Mouse (Mus musculus): Measurements from ENCODE around the gene Arl15.

The Arl15 gene

DNA sequence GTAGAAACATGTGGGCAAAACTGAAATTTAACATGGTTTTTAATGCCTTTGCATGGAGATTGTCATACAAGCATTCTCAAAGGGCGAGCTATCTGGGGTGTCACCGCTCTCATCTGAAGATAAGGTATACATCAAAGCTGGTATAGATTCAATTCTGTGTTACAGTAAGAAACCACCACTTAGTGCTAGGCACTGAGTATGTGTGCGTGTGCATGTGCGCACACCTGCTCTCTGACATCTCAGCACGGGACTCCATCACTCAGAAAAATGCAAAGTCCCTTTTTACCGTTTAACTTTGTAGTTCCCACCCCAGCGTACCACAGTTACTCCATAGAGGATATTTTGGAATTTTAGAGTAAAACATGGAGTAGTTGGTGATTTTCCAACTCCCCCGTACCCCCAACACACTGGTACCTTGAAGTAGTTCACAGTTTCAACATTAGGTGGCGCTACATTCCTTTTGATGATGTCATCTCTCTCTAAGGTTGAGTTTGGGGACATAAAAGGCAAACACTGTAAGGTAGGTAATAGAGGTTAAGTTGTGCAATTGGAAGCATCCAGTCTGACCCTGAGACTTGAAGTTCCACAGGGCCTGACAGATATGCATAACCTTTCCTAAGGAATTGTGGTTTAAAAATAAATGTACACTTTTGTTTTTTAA is 281.5 kb downstream of the Arl15 start:
- DNase-seq, result peak in 1 of 2 experiments; percentile 39

- no peak for DNase-seq
Measured at GRCm38 (mm10) chr13:114077181-114077580, 282.9 kb downstream of the Arl15 start.

- no peak for DNase-seq
Measured at GRCm38 (mm10) chr13:114077584-114078270, 283.4 kb downstream of the Arl15 start.

DNA sequence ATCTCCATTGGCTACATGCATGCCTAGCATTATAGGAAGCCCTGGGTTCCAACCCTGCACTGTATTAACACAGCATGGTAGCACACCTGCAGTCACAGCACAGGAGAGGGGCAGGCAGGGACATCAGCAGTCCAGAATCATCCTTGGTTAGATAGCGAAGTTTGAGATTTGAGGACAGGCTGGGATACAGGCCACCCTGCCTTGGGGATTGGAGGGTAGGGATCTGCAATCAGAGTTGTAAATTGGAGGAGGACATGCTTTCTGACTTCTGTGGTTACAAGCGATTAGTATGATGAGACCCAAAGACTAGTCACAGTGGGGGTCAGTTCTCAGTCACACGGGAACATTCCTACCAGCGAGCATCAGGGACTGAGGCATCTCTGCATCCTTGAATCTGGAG is 284.5 kb downstream of the Arl15 start:
- DNase-seq, result no peak

GRCm38 (mm10) chr13:114079751-114080150 is 285.4 kb downstream of the Arl15 start:
- no peak for DNase-seq

GRCm38 (mm10) chr13:114080491-114080890 is 286.2 kb downstream of the Arl15 start:
- no peak for DNase-seq

DNA sequence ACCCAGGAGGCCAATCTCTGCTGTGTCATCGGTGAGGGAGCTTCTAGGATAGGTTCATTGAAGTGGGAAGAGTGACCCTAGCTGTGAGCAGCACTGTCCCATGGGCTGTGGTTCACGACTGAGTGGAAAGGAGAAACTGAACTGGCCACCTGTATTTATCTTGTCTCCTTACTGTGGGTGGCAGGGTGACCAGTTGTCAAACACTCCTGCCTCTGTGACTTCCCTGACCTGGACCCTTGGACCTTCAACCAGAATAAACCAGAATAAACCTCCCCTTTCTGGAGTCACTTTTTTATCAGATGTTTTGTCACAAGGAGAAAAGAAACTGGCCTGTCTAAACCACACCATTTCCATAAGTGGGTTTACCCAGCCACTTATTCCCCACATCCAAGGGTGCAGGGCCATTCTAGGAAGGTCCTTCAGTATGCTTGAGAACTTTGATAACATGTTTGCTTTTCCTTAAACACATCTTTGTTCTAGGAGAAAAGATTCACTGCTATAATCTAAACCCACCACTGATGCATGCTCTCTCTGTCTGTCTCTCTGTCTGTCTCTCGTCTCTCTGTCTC is 289.3 kb downstream of the Arl15 start:
- DNase-seq, result no peak

DNA sequence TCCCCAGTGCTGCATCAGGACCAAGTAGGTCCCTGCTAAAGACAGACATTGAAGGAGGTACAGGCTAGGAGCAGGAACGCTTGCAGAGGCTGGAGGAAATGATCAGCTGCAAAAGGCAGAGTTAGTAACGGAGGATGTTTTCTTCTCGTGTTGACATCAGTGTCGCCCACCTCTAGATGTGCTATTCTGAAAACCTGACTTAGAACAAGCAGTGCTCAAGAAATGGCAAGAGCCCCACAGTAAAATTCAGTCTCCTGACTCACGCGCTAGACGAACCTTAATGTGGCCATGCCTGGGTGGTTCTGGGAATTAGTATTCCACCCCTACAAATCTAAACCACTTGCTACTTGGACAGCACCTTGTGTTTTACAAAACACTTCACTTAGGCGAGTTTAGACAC is 291.1 kb downstream of the Arl15 start:
- DNase-seq, result no peak

- DNase-seq, result no peak
Measured at GRCm38 (mm10) chr13:114086325-114086724, 292.0 kb downstream of the Arl15 start.

DNA sequence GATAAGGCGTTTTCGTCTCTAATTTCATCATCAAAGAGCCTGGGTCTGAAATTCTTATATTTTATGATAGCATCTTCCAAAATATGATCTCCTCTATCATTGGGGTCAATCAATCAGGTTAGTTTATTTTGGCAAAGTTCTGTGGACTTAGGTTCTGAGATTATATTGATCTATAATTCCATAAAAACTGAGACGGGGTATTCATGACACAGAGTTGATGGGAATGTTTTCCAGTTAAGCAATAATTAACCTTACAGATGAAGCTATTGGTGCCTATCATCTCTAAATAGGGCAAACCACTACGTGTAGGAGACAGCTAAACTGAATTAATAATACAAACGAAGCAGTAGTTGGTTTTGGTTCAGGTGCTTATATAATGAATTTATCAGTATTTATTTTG is 292.5 kb downstream of the Arl15 start:
- no peak for DNase-seq

DNA sequence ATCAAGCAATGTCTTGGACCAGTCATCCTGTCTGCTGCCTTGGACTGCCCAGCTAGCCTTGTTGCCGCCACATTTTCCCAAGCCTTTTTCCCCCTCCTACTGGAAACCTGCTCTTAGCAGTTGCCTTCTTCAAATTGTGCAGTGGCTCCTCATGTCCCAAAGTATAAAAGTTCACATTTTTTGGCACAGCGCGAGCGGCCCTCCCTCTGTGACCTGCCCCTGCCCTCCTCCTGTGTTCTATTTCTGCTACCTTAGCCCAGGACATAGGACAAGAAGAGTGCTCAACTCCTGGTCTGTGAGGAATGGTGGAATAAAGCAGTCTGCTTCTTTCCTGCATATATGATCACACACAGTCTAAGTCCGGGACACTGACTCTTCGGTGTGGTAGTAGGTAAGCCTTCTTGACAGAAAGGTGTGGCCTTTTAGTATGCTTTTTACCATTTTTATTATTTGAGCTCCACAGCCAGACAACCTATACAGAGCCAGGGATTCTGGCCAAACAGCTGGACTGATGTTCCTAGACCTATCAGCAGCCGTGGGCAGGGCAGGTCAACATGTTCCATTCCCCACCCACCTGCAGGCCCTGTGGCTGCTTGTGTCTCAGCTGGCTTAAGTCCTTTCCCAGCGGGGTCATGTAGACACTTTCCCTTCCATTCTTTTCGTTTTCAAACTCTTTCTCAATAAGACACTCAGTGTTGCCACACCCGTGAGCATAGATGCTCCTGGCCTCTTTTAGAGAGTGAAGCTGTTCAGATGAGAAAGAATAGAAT is 293.6 kb downstream of the Arl15 start:
- DNase-seq, result no peak

- no peak for DNase-seq
Measured at GRCm38 (mm10) chr13:114090786-114091185, 296.5 kb downstream of the Arl15 start.

DNA sequence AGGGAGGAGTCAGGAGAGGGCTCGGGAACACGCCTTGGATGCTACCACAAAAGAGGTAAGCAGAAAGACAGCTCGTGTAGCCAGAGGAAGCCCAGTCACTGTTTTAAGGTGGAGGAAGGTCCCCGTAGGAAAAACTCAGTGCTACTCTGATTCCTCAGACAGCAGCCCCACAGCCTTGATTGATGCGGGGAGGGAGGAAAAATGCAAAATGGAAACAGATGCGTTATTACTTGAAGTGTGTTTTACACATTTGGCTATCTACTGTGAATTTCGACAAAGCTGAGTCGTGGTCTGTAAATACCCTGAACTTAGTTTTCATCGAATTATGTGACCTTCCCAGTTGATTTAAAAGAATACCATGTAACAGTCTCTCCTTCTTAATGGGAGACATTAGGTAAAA is 296.9 kb downstream of the Arl15 start:
- no peak for DNase-seq

GRCm38 (mm10) chr13:114094151-114094875 is 300.0 kb downstream of the Arl15 start:
- no peak for DNase-seq

DNA sequence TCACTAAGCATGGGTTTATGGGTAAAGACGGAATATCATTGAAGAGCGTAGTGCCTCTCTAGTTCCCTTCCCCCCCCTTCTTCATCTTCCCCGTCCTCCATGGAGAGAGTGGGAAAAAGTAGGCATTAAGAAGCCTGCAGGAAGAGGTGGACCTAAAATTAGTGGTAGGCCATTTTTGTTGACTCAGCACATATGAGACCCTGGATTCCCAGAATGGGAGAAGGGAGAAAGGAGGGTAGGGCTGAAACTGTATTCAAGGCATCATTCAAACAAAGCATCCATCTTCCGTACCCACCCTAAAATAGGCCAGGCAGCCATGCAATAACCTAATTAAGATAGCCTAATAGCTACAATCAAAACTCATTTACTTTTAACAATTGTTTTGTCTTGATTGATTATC is 301.1 kb downstream of the Arl15 start:
- no peak for DNase-seq

GRCm38 (mm10) chr13:114096386-114096785 is 302.1 kb downstream of the Arl15 start:
- no peak for DNase-seq

DNA sequence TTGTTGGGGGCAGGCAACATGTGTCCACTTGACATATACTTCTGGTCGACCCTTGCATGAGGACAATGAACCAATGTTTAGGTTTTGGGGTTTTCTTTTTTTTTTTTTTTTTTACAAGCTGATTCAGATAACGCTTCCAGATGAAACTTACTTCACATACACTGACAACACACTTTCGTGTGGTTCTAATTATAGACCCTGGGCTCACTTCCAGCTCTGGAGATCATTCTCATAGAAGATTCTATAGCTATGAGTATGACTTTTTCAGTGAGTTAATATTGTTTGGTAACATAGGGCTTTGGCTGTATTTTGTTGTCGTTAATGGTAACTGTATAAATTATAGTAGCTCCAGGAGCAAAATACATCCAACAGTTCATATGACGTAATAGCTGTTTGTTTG is 306.9 kb downstream of the Arl15 start:
- DNase-seq, result no peak

DNA sequence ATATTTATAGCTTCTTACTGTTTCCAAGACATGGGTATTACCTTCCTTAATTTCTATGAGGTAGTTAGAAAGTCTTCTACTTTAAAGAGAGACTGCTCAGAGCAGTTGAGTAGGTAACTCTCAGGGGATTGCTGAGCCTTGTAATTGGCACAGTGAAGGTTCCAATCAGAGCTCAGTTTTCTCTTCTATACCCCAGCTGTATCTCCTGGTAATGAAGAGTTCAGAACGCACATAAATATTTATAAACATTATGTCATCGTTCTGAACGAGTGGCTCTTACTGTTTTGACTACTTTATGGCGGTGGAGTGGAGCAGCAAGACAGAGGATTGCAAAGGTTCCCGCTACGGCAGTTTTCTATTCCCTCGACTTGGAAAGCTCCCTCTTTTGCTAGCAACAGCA is 311.8 kb downstream of the Arl15 start:
- DNase-seq, result no peak

DNA sequence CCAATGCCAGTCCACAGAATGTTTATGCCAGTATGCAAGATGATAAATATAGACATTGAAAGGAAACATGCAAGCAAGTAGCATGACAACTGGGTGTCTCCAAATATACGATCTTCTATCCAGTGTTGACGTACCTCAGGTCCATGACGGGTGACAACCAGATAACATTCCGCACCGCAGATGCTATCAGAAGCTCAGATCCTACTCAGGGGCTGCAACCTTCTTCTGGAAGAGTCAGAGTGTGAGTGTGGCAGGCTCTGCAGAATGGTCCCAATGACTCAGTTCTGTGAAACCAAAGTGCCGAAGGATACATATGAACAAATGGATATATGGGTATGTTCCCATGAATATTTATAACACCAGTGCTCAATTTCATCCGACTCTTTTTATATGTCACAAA is 313.2 kb downstream of the Arl15 start:
- DNase-seq, result no peak

DNA sequence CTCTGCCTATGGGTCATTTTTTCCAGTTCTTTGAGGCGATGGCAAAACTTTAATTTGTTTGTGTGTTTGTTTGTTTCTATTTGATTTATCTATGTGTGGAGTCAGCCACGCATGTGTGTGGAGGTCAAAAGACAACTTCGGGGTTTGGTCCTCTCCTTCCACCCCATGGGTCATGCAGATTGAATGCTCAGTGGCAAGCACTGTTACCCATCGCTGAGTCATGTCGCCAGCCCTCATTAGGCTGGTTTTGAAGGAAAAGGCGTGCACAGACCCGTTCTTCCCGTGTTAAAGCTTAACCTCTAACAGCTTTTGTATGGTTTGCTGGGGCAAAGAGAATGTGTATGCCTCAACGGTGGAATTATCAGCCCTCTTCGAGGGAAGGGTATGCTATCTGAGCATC is 315.1 kb downstream of the Arl15 start:
- no peak for DNase-seq

DNA sequence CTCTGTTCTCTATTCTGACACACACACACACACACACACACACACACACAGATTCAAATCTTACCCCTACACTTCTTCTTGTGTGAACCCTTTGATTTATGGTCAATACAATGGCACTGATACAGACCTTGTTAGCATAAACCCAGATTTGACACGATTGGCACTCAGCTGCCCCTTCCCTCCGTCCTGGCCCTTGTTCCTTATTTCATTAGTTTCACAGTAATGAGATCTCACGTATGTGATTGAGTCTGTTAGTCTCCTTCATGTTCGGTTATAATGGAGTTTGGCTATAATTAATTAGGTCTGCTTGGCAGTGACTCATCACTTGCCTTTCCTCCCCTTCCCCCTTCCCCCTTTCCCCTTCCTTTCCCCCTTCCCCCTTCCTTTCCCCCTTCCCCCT is 315.5 kb downstream of the Arl15 start:
- no peak for DNase-seq

GRCm38 (mm10) chr13:114113516-114113915 is 319.2 kb downstream of the Arl15 start:
- DNase-seq, result no peak

GRCm38 (mm10) chr13:114114586-114114985 is 320.3 kb downstream of the Arl15 start:
- DNase-seq, result no peak
